Mouse (Mus musculus): ENCODE measurements at regions not wholly inside any gene's neighbourhood (a gene's known extent, or its start where the extent isn't known, plus 50 kb on each side); places are given as distances from the start of the nearest gene placed in this dataset.
A peak's percentile ranks its signal among the peaks of the same experiment; 100 is the strongest.

DNA sequence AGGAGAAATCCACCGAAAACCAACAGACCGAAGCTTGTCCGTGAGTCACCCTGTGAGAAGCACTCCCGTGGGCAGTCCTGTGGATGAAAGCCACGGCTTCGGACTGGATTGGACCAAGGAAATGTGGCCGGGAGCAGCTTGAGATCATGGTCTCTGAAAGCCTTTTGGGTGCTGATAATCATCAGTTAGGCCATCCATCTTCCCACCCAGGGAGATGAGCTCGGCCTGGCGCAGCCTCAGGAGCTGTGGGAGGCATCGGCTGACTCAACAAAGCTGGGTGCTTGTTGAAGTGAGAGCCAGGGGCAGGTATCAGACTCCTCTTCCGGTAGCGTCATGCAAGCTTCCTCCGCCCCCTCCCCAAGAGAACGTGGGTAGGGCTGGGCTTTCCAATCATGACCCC, 582.2 kb upstream of the Gm19410 start:
- DNase-seq (ENCODE audit: low spot score in 2 of 2): peak in 1 of 2 experiments; percentile 19

DNA sequence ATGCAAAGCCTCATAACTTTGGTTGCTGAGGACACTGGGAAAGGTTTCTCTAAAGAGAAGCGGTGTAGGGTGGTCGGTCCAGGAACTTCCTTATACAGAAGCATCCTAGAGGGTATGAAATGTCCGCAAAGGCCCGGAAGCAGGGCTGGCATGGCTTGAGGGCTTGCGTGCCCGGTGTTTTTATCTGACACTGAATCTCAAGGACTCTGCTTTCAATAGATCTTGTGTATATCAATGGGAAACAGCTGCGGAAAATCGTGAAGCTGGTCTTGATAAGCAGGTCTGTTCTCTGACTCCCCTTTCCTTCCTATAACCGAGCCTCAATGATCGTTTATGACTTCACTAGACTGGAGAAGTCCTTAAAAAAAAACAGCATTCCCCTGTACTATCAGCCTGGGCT, 580.4 kb upstream of the Gm19410 start:
- DNase-seq (ENCODE audit: low spot score in 2 of 2): no peak

DNA sequence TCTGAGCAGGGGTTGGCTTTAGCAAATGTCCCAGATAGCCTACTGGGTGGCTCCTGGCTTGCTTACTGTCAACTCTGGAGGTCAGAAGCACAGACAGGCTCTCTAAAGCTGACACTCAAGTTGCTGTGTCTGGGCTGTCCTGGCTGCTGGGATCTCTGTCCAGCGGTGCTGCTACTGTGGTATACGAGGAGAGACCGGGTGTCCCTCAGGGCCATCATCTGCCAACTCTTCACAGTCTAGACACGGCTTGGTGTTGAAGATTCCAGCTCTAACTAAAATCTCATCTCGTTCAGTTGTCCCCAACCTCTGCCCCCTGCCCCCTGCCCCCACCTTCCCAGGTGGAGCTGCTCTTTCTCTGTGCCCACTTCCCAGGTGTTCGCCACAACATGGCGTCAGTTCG, 577.1 kb upstream of the Gm19410 start:
- no peak for DNase-seq (ENCODE audit: low spot score in 2 of 2)

DNA sequence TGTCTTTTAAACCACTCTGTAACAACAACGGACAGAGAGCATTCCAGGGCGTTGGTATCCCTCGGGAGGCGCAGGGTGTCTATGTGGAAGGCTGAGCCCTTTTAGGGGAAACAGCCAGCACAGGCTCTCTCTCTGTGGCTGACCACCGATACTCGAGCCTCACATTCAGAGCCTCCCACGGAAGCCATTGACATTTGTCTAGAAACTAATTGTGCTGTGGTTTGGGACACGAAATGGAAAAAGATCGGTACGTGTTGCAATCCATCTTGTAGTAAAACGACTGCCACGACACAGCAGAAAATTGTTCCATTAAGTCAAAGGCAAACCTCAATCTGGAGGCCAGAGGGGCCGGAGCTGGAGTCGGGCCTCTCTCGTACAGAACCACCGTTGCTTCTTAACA, 575.9 kb upstream of the Gm19410 start:
- DNase-seq (ENCODE audit: low spot score in 2 of 2): no peak

DNA sequence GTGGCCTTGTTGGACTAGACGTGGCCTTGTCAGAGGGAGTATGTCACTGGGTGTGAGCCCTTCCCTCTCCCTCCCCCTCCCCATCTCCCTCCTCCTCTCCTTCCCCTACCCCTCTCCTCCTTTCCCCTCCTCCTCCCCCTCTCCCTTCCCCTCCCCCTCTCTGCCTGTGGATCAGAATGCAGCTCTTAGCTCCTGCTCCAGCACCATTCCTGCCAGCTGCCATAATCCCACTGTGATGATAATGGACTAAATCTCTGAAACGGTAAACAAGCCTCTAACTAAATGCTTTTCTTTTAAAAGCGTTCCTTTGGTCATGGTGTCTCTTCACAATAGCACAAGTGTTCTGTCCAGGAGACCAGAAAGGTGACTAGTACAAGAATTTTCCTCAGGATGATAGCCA, 573.1 kb upstream of the Gm19410 start:
- DNase-seq (ENCODE audit: low spot score in 2 of 2): no peak

DNA sequence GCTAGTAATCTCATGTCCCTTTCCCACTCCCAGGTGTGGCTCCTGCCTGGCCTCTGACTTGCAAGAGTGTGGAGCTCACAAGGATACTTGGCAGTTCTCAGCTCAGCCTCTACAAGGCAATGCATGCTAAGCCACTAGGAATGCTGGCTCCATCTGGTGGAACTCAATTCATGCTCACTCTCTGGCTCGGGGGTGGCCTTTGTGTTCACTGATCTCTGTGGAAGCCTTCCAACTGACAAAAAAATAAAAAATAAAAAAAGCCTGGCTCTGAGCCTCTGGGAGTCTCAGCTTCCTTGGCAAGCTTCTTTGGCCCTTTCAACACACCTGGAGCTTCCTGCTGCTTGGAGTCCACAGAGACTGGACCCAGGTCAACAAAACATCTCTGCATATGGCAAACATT, 571.8 kb upstream of the Gm19410 start:
- peak in 1 of 2 experiments; percentile 9 for DNase-seq (ENCODE audit: low spot score in 2 of 2)

DNA sequence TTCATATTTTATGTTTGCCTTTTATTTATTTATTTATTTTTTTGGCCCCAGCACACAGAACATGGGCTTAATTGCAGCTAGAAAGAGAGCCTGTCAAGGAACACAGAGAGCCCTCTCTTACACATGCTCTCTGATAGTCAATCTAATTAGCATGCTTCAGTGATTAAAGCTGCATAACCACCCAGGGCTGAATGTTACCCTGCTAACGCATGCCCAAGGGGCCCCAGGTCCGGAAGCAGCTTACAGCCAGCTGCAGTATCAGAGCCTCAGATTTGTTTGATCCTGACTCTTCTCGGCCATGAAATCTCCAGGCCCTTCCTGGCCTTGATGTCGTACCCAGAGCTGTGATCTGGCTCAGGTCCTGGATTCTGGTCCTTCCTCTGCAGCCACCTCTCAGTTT, 569.4 kb upstream of the Gm19410 start:
- no peak for DNase-seq (ENCODE audit: low spot score in 2 of 2)

DNA sequence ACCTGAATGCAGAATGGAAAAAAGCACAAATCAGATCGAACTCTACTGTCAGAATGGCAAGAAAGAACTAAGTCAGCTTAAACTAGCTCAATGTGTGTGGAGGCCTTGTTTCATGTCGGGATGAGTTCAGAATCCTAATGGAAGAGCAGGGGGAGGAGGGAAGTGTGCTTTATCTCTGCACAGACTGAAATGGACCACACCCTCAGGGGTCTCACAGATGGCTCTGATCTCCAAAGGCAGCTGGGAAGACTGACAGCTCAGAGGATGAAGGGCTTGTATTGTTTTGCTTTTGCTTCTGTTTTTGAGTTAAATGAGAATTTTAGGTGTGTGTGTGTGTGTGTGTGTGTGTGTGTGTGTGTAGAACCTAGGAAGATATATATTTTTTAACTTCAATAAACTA, 566.8 kb upstream of the Gm19410 start:
- no peak for DNase-seq (ENCODE audit: low spot score in 2 of 2)

DNA sequence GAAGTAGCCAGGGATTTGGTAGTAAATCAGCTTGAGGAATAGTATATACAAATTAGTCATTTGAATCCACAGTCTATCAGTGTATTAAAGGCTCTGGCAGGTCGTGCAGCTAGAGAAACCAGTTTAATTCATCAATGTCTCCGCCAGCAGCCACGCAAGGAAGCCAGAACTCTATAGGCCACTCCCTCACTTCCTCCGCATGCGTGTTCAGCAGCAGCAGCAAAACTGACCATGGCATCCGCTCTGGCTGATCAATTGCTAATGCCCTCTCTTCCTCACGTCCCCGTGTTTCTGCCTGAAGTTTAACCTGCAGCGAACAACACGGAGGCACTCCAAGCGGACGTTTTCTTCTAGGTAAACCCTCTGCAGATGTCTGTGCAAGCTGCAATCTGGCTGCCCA, 564.2 kb upstream of the Gm19410 start:
- DNase-seq (ENCODE audit: low spot score in 2 of 2): no peak

DNA sequence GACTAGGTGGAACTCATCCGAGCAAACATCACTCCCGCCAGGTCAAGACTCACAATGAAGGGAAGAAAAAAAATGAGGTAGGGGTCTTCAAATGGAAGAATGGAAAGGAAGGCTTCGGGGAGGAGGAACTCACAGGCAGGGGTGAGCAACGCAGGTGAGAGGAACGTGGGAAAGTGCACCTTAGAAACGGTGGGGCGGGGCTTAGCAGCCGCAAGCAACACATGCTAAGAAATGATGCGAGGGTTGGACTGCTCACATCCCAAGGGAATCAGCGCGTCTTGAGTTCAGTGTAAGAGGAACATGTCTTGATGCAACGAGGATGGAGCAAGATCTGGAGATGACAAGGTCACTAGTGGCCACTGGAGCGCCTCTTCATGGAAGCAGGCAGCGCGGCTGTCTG, 560.6 kb upstream of the Gm19410 start:
- DNase-seq (ENCODE audit: low spot score in 2 of 2): no peak

DNA sequence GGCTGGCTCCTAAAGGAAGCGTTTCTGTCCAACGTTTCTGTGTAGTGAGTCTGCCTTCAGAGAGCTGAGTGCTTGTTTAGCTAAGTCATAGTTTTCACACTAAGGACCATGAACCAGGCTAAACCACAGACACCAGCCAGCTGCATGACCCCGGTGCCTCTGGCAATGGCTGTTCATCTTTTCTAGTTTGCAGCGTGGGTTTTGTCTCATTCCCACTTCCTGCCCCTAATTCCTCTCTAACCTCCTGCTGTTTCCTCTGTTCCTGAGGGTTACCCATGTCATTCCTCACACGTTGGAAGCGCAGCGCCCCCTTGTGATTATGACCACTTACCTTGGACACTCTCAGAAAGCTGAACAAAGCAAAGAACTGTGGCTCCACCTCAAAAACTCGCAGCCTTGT, 560.1 kb upstream of the Gm19410 start:
- DNase-seq (ENCODE audit: low spot score in 2 of 2): peak; percentile 14 to 20

DNA sequence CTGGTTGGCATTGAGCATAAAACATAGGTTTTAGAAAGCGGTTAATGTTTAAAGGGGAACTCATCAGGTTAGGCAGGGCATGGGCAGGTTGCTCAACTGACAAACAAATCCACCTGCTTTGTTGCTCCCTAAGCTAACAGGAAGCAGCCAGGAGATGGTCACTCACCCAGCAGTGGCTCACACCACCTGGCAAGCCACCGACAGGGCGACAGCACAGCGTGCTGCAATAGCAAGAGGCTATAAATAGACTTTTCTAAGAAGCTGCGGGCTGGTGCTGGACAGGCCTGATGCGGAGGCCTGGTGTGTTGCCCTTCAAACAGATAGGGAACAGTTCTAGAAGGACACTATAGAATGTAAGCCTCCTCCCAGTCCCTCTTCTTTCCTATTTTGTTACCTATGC, 559.3 kb upstream of the Gm19410 start:
- DNase-seq (ENCODE audit: low spot score in 2 of 2): no peak

DNA sequence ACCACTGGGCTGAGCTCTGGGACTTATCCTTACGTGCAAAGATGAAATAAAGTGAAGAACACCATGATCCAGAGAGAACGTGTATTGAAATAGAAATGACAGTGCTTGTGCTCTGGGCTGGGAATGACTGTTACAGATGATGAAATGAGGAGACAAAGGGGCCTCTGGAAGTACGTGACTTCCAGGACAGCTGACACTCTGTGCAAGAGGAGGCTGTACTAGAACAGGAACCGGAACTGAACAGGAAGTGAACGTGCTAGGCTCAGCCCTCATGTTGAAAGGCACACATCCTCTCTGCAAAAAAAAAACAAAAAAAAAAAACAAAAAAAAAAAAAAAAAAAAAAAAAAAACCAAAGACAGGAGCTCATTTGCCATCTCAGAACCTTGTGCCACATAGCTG, 557.2 kb upstream of the Gm19410 start:
- no peak for DNase-seq (ENCODE audit: low spot score in 2 of 2)

DNA sequence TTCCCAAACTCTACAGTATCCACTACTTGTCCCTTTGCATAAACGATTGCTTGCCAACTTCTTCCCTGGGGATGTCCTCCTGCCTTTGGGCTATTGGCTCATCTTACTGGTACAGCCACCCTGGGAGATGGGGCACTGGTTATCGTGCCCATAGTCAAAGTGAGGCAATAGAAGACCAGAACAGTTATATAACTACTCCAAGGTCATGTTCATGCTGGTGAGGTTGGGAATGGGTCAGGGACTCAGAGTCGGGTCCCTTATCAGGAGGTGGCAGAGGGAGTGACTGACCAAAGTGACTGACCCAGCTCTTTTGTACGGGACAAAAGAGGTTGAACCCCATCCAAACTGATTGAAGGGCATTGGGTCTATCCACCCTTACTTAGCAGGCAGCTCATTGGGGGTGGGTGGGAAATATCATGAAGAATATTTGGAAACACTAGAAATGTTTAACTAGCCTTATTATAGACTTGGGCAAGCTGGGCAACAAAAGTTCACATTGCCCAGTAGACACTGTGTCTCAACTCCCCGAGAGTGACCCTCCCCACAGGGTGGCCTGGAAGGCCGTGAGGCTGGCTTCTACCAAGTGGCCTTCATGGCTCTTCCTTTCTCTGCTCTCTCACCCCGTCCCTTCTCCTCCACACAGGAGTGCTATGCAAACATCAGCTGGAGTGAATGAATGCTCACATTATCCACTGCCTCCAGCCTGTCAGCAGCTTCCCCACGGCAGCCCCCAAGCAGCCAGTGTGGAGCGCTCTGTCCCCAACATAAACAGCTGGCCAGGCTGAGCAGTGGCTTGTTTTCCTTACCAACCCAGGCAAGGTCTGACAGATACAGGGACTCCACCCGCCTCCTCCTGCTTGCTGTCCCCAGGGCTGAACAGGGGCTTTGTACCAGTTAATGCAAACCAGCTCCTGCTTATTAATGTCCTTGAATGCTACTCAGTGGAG, 553.8 kb upstream of the Gm19410 start:
- DNase-seq (ENCODE audit: low spot score in 2 of 2): no peak

DNA sequence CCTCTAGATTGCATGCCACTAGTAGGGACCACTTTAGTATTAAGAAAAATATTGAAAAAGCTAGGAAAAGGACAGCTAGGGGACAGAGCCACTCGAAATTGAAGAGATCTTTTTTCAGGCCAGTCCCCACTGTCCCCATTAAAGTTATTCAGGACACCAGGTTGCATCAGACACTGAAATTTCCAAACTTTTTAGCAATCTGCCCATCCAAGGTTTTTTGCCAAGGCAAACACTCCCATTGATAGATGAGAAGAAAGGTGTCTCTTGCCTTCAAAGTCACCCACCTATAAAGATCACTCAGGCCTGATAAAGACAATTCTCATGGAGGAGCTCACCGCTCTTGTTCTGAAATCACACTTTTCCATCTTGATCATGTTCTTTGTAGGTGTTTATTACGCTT, 552.1 kb upstream of the Gm19410 start:
- DNase-seq (ENCODE audit: low spot score in 2 of 2): no peak

DNA sequence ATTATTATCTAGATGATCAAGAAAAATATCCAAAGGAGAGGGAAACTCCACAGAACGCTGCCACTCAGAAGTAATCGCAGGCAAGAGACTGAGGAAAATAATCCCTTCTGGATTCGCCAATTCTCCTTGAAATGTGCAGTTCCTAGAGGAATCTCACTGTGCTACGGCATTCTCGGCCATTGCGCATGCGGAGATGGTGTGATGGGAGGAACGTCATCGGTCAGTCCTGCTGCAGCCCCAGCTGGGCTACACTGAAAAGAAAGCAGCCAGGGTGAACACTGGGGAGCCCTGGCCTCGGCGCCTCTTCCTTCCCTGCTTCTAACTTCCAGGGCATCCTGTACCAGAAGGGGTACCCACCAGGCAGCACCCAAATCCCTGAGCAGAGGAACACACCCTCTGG, 548.0 kb upstream of the Gm19410 start:
- DNase-seq (ENCODE audit: low spot score in 2 of 2): no peak

DNA sequence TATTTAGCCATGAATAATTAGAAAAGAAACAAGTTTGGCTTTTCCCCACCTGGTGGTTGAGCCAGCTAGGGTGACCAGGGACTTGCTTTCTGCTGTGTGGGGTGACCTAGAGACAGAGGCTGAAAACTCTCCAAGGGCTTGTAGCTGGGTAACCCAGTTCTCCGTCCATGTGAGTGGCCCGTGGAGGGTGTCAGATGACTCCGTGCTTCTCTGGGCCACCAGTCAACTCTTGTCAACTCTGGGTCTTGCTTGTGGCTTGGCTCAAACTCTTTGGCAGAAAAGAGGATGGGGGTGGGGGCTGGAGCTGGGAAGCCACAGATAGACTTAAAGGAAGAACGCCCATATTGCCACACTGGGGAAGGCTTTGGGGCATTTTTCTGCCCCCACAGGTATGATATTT, 547.3 kb upstream of the Gm19410 start:
- DNase-seq (ENCODE audit: low spot score in 2 of 2): no peak

DNA sequence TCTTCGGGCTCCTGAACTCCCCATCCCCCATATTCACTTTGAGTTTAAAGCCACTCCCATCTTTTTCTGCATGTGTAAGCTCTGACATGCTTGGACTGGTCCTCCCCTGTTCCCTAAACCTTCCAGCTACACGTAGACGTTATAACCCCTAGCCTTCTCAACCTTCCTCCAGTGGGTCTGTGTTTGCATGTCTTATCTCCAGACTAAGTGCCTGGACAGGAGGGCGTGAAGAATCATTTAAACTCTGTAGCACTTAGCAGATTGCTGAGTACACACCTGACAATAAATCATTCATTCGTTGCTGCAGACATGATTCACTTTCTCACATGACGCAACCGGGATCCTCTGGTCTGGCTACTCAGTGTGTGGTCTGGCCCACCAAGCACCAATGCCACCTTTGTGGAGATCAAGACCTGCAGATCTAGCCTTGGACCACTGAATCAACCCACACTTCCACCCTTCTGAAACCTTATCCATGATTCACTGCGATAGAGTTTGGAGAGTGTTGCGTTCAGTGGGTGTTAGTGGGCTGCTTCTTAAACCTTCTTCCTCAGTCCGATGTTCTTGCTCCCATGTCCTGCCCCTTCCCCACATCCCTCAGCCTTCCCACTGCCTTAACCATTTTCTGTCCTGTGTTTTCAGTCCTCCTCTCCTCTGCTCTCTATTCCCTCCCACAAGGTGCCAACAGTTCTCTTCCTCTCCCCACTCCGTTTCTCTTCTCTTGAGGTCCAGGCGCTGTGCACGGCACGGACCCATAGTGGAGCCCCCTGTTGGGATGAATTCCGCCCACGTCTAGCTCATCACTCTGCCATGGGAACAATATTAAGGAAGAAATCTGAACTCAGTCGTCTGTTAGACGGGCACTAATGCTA, 541.3 kb upstream of the Gm19410 start:
- no peak for DNase-seq (ENCODE audit: low spot score in 2 of 2)

DNA sequence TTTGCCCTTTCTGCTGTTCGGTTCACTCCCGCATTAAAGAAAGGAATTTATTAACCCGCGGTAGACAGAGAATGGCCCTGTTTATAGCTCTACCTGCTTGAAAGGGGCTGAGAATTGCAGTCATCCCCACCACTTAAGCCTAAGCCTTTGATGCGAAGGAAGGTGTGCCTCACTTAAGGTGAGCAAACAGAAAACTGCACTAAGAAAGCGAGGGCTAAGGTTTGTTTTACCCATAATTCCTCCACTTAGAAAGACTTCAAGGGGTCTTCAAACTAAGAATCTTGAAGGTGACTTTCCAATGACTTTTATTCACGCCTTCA, 540.7 kb upstream of the Gm19410 start:
- DNase-seq (ENCODE audit: low spot score in 2 of 2): no peak

DNA sequence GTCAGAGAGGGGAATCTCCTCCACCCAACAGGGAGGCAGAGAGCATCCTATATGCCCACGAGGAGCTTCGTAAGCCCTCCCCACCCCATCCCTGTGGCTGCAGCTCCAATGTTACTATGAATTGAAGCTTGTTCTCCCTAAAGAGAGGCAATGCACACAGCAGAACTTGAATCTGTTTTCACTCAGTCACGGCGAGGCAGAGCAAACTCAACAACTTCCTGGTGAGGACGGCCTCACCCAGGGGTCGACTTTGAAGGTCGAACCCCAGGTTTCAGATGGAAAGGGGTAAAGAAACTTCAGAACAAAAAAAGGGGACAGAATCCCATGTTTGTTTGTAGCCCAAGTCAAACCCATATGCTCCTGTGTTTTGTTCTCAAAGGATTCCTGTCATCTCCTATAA, 538.5 kb upstream of the Gm19410 start:
- DNase-seq (ENCODE audit: low spot score in 2 of 2): no peak

DNA sequence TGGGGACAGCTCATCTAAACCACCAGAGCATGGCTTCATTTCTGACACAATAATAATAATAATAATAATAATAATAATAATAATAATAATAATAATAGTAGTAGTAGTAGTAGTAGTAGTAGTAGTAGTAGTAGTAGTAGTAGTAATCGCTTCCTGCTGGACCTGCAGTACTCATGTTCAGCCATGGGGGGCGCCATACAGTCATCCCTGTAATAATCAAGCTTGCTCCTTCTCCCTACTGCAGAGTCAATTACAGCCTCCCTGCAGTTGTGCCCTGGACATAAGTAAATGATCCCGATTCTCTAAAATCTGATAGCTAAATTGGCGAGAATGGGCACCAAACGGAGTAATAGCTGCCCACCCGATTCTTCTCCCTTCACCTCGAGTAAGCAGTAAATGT, 537.1 kb upstream of the Gm19410 start:
- DNase-seq (ENCODE audit: low spot score in 2 of 2): no peak

DNA sequence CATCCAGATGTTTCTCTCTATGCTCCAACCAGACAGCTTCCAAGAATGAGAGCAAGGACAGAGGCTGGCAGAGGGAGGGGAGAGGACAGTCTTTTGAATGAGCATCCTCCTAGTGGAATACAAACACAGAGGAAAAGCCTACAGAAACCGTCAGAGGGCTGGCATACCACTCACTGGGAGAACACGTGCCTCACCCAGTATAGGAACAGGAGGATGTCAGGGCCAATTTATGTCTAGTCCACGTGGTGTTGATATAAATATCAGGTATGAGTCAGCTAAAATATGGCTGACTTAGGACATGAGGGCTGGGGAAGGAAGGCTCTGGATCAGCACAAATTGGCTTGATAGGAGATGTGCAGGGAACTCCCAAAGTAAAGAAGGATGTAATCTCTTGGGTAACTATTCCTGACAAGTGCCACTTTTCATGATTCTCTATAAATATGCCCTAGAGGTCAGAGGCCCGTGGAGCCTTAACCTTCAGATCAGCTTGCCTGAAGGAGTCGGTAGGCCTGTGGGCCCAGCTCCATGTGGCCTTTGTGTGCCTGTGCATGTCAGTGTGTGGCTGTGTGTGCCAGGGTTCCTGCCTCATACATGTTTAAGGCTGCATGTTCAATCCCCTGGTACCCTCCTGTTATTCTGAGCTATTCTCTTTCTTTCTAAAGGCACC, 531.9 kb upstream of the Gm19410 start:
- peak in 1 of 2 experiments; percentile 7 for DNase-seq (ENCODE audit: low spot score in 2 of 2)
